In genomic region chr4:131549581-131549980, GRCm38 (mm10) we compare ENCODE assay signal across 15 mouse cellular contexts.
A peak's percentile ranks its signal among the peaks of the same experiment; 100 is the strongest.
DNase-seq lines count a peak whose midpoint lies in the region; ATAC-seq lines count a peak whose summit lies in the region.
"Had no signal": no experiment of that assay in that cellular context is flagged by ENCODE, and none has a peak within 500 bp of the region (broad histone marks: within the 10 kb centered on the region; RNA-seq: fewer than 3 reads in every experiment).

No protein-coding gene starts in this region.

- no peak for ATAC-seq in erythroblast, adult 5-6 weeks (replicated peaks; ENCODE audit: low FRiP score, poor library complexity, severe bottlenecking)
- ATAC-seq: CD4-positive, CD25-positive, alpha-beta regulatory T cell, adult 4 months; hindbrain, embryonic 16.5 days had no signal

- DNase-seq in cerebellum, adult 11 months = peak; percentile 19
- DNase-seq in cerebellum, postnatal 4 days (ENCODE audit: low spot score in 2 of 2) = no peak
- DNase-seq in left cerebral cortex, postnatal 4 days = peak; percentile 49
- no peak for DNase-seq in left cerebral cortex, adult 9 months (ENCODE audit: low spot score in 2 of 2)
- peak; percentile 83 to 85 for DNase-seq in cerebellum, postnatal 14 days
- DNase-seq in telencephalon, adult 2 months (ENCODE audit: low read depth, low spot score) = peak; percentile 29
- DNase-seq in adrenal gland, postnatal 14 days = no peak
- DNase-seq: gastrocnemius, postnatal 36 days; kidney, adult 11 months; kidney, postnatal 14 days; right cerebral cortex, postnatal 25 days; thymus, postnatal 14 days had no signal

- intact Hi-C loops in left cerebral cortex, postnatal 4 days (cut with DNase I) = no loop called here

Comparison
In these comparisons a context has a peak if more than half of its experiments do, and no peak if none do; other contexts are left out.
1. DNase-seq: peak in cerebellum, adult 11 months (single experiment), left cerebral cortex, postnatal 4 days (single experiment), cerebellum, postnatal 14 days (2 of 2) and telencephalon, adult 2 months (single experiment); none in cerebellum, postnatal 4 days (0 of 2), left cerebral cortex, adult 9 months (0 of 2) and adrenal gland, postnatal 14 days (single experiment).